Mouse (Mus musculus) erythroid progenitor cell, adult 5-6 weeks (primary cell): ENCODE results near the gene Gm960. TPM values are rescaled to one million over a fixed set of nuclear protein-coding genes. Genes with fewer than 3 reads are reported as not detected.
"Not testable (repeated sequence)": the region's sequence is repeated elsewhere in the genome, so short reads cannot be mapped to it uniquely, and the experiment has no call there.

Experiments
- ATAC-seq: replicated peaks from 2 replicates; pipeline ENCODE4 v1.8.0; 2016; ENCODE audit warnings: moderate number of reproducible peaks, mild to moderate bottlenecking, moderate TSS enrichment, inconsistent platforms; ENCODE audit not compliant: poor library complexity, low FRiP score, severe bottlenecking
- total RNA-seq, 2 experiments: library from RNA; stranded (forward) in 1 of 2; stranded (reverse) in 1 of 2; fragments of 150-400 nt in 1 of 2; fragments of 186-747, 209-891 nt in 1 of 2; gene quantifications; 2 replicates each; pipeline versions ENCODE4 v1.2.3 to v1.2.4; 2015 to 2017; ENCODE audit warnings: low replicate concordance in 2 of 2

Gm960 gene
- total RNA-seq, 2 experiments from 2014 or later: not detected

DNA sequence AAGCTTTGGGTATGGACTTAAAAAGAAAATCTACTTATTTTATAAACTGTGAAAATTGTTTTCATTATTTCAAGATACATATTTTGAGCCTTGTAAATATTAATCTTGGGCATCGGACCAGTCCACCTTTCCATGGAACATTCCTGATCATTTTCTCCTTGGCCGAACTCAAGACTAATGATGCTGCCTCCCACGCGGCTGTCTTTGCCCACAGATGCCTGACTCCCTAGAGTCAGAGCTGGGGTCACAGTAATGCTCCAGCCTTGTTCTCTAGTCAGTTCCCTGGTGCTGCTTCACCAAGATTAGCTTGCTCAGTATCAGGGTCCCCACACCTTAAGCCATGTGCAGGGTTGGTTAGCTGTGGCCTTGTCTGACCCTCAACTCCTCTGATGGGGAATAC is 92.8 kb downstream of the Gm960 start:
- ATAC-seq: no peak

- ATAC-seq: peak; percentile 80
Observed at GRCm38 (mm10) chr19:4603801-4604723, 94.4 kb downstream of the Gm960 start.

- ATAC-seq: no peak
Observed at GRCm38 (mm10) chr19:4602459-4602858, 96.0 kb downstream of the Gm960 start.

DNA sequence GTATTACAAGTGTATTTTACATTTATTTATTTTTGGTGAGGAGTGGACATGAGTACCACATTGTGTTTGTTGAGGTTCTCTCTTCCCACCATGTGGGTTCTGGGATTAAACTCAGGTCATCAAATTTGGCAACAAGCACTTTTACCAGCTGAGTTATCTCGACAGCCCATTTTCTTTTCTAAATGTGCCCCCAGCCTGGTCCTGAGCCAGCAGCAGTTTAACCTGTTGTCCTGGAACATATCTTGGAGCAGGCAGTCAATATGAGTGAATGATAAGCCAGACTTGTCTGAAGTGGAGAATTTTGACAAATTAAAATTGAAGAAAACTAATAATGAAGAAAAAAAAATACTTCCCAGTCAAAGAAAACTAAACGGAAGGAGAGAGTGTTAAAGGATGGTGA is 102.4 kb downstream of the Gm960 start:
- ATAC-seq: no peak

DNA sequence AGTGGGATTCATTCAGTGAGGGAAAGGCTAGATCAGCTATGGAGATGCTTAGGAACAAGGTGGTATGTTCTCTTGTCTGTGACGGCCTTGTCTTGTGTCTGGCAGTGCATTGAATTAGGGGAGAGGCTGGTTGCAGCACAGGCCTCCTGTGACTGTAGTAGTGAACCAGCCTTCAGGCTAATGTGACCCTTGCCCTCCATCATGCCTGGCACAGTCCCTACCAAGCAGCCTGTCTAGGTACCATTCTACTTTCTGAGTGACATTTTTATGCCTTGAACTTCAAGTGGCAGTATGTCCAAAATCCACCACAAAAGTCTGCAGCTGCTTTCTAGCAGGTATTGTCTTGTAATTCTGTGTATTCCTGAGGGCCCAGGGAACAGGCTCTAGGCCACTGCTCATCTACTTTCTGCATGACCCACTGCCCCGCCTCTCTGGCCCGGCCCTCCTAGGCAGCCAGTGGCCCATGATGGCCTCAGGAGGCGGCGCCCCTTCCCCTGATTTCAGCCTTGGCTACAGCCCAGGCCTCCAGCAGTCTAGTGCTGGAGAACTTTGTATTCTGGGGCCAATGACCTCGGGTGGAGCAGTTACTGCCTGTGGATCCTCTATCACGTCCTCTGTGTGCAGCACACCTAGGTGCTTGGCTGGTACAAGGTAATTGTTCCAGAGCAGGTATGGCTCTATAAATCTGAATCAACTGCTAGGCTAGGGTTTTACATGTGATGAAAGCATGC is 104.5 kb downstream of the Gm960 start:
- ATAC-seq: no peak

GRCm38 (mm10) chr19:4590025-4590424 is 108.4 kb downstream of the Gm960 start:
- ATAC-seq: peak; percentile 52

DNA sequence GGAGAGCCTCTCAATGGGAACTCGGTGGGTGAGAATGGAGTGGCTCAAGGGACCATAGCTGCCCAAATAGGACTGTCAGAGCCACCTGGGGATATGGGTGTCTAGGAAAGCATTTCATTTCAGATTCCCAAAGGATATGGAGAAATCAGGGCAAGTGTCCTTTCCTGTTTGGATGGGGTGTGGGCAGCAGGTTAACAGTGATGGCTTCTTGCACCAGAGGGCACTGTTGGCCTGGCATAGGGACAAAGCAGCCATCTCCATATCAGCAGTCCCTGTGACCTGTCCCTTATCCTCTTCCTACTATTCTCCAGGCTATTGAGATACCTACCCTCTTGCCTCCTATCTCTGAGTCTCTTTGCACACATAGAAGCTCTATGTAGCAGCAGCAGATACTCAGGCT is 109.4 kb downstream of the Gm960 start:
- no peak for ATAC-seq

DNA sequence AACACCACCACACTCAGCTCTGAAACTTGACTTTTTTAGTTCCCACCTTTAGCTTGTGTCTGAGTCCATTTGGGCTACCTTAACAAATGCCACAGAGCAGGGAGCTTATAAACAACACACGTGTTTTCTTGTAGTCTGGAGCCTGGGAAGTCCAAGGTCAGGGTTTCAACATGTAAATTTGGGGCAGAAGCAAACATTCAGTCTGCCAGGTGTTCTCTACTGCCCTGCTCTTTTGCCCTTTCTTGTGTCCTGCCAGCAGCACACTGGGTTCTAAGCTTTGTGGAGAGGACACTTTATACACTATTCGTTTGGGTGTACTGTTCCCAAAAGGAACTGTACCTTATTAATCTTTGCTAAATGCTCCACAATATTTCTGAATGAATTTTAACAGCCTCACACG is 110.0 kb downstream of the Gm960 start:
- ATAC-seq: no peak

- no peak for ATAC-seq
Observed at GRCm38 (mm10) chr19:4587426-4587825, 111.0 kb downstream of the Gm960 start.

DNA sequence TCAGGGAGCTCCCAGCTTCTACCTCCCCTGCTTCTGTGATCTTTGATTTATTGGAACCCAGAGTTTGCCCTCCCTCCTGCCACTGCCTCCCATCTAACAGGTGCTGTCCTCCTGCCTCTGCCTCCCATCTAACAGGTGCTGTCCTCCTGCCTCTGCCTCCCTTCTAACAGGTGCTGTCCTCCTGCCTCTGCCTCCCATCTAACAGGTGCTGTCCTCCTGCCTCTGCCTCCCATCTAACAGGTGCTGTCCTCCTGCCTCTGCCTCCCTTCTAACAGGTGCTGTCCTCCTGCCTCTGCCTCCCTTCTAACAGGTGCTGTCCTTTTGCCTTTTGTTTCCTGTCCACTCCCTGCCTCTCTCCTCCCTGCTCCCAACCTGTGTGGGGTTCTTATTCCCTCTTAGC is 111.7 kb downstream of the Gm960 start:
- not testable (repeated sequence) for ATAC-seq

DNA sequence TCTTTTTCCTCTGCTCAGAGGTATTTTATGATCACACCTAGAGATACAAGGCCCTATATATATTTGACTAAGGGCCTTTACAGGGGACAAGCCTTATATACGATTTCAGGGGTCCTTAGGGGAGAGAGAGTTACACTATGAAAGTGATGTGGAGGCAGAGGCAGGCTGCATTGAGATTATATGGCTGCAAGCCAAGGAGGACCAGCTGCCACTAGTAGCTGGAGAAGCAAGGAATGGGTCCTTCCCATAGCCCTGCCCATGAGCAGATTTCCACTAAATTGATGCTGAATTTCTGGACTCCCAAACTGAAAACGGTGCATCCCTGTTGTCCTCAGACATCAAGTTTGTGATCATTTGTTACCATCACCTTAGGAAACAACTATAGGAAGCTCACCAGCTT is 114.6 kb downstream of the Gm960 start:
- no peak for ATAC-seq

- ATAC-seq: no peak
Observed at GRCm38 (mm10) chr19:4579296-4579695, 119.2 kb downstream of the Gm960 start.

DNA sequence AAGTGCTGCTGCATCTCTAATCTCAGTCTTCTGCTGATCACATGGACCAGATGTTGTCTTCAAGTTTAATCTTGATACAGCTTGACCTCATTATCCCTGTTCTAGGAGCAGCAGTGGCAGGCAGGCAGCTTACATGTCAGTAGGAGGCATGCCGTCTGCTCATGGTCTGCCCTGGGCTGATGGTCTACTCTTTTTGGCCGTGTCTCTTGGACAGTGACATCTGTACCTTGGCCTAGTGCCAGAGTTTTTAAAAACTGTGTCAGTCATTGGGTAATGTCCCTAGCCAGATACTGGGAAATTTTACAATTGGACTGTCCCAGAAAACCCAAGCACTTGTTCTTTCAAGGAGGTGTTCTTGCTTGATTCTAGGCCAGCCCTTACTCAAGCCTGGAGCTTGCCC is 119.7 kb downstream of the Gm960 start:
- no peak for ATAC-seq

Other genes with a start within 250 kb of the Gm960 start
- gene Syt12, start 221.2 kb downstream of the Gm960 start, total RNA-seq (2015; ENCODE audit: low replicate concordance): not detected in 2 replicates
- gene Syt12, start 221.2 kb downstream of the Gm960 start, total RNA-seq (2017; ENCODE audit: low replicate concordance): not detected in 2 replicates
- gene 2010003K11Rik, start 200.1 kb downstream of the Gm960 start, total RNA-seq (2015; ENCODE audit: low replicate concordance): not detected in 2 replicates
- not detected in 2 replicates for gene 2010003K11Rik, start 200.1 kb downstream of the Gm960 start, total RNA-seq (2017; ENCODE audit: low replicate concordance)
- gene Pcx, start 188.2 kb downstream of the Gm960 start, total RNA-seq (2015; ENCODE audit: low replicate concordance): 21.6 and 42.8 TPM in 2 replicates
- 40.8 and 44.3 TPM in 2 replicates for gene Pcx, start 188.2 kb downstream of the Gm960 start, total RNA-seq (2017; ENCODE audit: low replicate concordance)
- gene Lrfn4, start 83.0 kb downstream of the Gm960 start, total RNA-seq (2015; ENCODE audit: low replicate concordance): not detected in 2 replicates
- not detected in 2 replicates for gene Lrfn4, start 83.0 kb downstream of the Gm960 start, total RNA-seq (2017; ENCODE audit: low replicate concordance)
- gene Rce1, start 73.0 kb downstream of the Gm960 start, total RNA-seq (2015; ENCODE audit: low replicate concordance): 21.6 and 26.4 TPM in 2 replicates
- 6.6 and 13.5 TPM in 2 replicates for gene Rce1, start 73.0 kb downstream of the Gm960 start, total RNA-seq (2017; ENCODE audit: low replicate concordance)
- not detected in 2 replicates for gene Sptbn2, start 12.5 kb upstream of the Gm960 start, total RNA-seq (2015; ENCODE audit: low replicate concordance)
- not detected in 2 replicates for gene Sptbn2, start 12.5 kb upstream of the Gm960 start, total RNA-seq (2017; ENCODE audit: low replicate concordance)
- 4.3 and 5.0 TPM in 2 replicates for gene Rbm4b, start 57.8 kb upstream of the Gm960 start, total RNA-seq (2015; ENCODE audit: low replicate concordance)
- gene Rbm4b, start 57.8 kb upstream of the Gm960 start, total RNA-seq (2017; ENCODE audit: low replicate concordance): 12.6 and 13.6 TPM in 2 replicates
- gene Rbm4, start 95.2 kb upstream of the Gm960 start, total RNA-seq (2015; ENCODE audit: low replicate concordance): 41.5 and 67.4 TPM in 2 replicates
- 106 and 172 TPM in 2 replicates for gene Rbm4, start 95.2 kb upstream of the Gm960 start, total RNA-seq (2017; ENCODE audit: low replicate concordance)
- 13.7 and 83.8 TPM in 2 replicates for gene Gm21992, start 112.9 kb upstream of the Gm960 start, total RNA-seq (2015; ENCODE audit: low replicate concordance)
- gene Gm21992, start 112.9 kb upstream of the Gm960 start, total RNA-seq (2017; ENCODE audit: low replicate concordance): 29.0 and 62.2 TPM in 2 replicates
- gene Rbm14, start 113.0 kb upstream of the Gm960 start, total RNA-seq (2015; ENCODE audit: low replicate concordance): 28.1 and 35.3 TPM in 2 replicates
- 27.7 and 27.9 TPM in 2 replicates for gene Rbm14, start 113.0 kb upstream of the Gm960 start, total RNA-seq (2017; ENCODE audit: low replicate concordance)
- 30.2 and 74.6 TPM in 2 replicates for gene Ccs, start 140.7 kb upstream of the Gm960 start, total RNA-seq (2015; ENCODE audit: low replicate concordance)
- gene Ccs, start 140.7 kb upstream of the Gm960 start, total RNA-seq (2017; ENCODE audit: low replicate concordance): 63.1 and 81.9 TPM in 2 replicates
- not detected in 2 replicates for gene Ccdc87, start 140.7 kb upstream of the Gm960 start, total RNA-seq (2015; ENCODE audit: low replicate concordance)
- gene Ccdc87, start 140.7 kb upstream of the Gm960 start, total RNA-seq (2017; ENCODE audit: low replicate concordance): not detected in 2 replicates
- gene Ctsf, start 156.5 kb upstream of the Gm960 start, total RNA-seq (2015; ENCODE audit: low replicate concordance): 22.0 and 71.3 TPM in 2 replicates
- 41.3 and 45.0 TPM in 2 replicates for gene Ctsf, start 156.5 kb upstream of the Gm960 start, total RNA-seq (2017; ENCODE audit: low replicate concordance)
- not detected in 2 replicates for gene Actn3, start 179.2 kb upstream of the Gm960 start, total RNA-seq (2015; ENCODE audit: low replicate concordance)
- gene Actn3, start 179.2 kb upstream of the Gm960 start, total RNA-seq (2017; ENCODE audit: low replicate concordance): 0.26 and 0.53 TPM in 2 replicates
- gene Zdhhc24, start 180.0 kb upstream of the Gm960 start, total RNA-seq (2015; ENCODE audit: low replicate concordance): 19.8 and 34.0 TPM in 2 replicates
- gene Zdhhc24, start 180.0 kb upstream of the Gm960 start, total RNA-seq (2017; ENCODE audit: low replicate concordance): 18.0 and 24.9 TPM in 2 replicates
- 0.42 and 4.0 TPM in 2 replicates for gene Bbs1, start 208.0 kb upstream of the Gm960 start, total RNA-seq (2015; ENCODE audit: low replicate concordance)
- 4.5 and 7.7 TPM in 2 replicates for gene Bbs1, start 208.0 kb upstream of the Gm960 start, total RNA-seq (2017; ENCODE audit: low replicate concordance)
- 9.0 and 13.0 TPM in 2 replicates for gene Dpp3, start 229.6 kb upstream of the Gm960 start, total RNA-seq (2015; ENCODE audit: low replicate concordance)
- gene Dpp3, start 229.6 kb upstream of the Gm960 start, total RNA-seq (2017; ENCODE audit: low replicate concordance): 9.1 and 15.7 TPM in 2 replicates
- not detected in 2 replicates for gene Peli3, start 244.5 kb upstream of the Gm960 start, total RNA-seq (2015; ENCODE audit: low replicate concordance)
- not detected in 2 replicates for gene Peli3, start 244.5 kb upstream of the Gm960 start, total RNA-seq (2017; ENCODE audit: low replicate concordance)